Mouse (Mus musculus) cortical plate, adult 2 months (tissue): ENCODE results near the gene Eif5a.

ENCODE experiments used
- CTCF ChIP-seq: fragments of 200-500 bp; IDR thresholded peaks from 2 replicates; pipeline ENCODE4 v1.5.1; 2011; ENCODE audit warnings: mild to moderate bottlenecking, control low read depth, low read length; ENCODE audit not compliant: insufficient read depth; ENCODE audit errors: extremely low read depth
- POLR2A ChIP-seq: fragments of 200-500 bp; IDR thresholded peaks from 2 replicates; pipeline ENCODE4 v1.6.1; 2011; ENCODE audit warnings: mild to moderate bottlenecking, low read length, control low read depth; ENCODE audit not compliant: insufficient read depth; ENCODE audit errors: extremely low read depth

GRCm38 (mm10) chr11:69931769-69932168 is 10.0 kb upstream of the Eif5a start:
- no peak for TF ChIP-seq CTCF
- no peak for TF ChIP-seq POLR2A
